Mouse (Mus musculus) CH12.LX (cell line): ENCODE measurements around the gene Tmpo.

Experiments
- CTCF ChIP-seq, 2 experiments: IDR thresholded peaks in 1 of 2; conservative IDR thresholded peaks in 1 of 2; 2 replicates each; pipeline ENCODE4 v1.5.1; 2011 to 2012; ENCODE audit warnings: low read depth in 2 of 2, low read length in 2 of 2, improper control_type of control experiment in 1 of 2, inconsistent platforms in 1 of 2, mild to moderate bottlenecking in 1 of 2, moderate library complexity in 1 of 2
- EP300 ChIP-seq: IDR thresholded peaks from 2 replicates; pipeline ENCODE4 v1.6.1; 2011; ENCODE audit warnings: low read length, improper control_type of control experiment
- MAX ChIP-seq: IDR thresholded peaks from 2 replicates; pipeline ENCODE4 v1.6.1; 2011; ENCODE audit warnings: low read length, improper control_type of control experiment
- PAX5 ChIP-seq: IDR thresholded peaks from 2 replicates; pipeline ENCODE4 v1.6.1; 2012; ENCODE audit warnings: low read length, inconsistent platforms, mixed read lengths
- POLR2A ChIP-seq: IDR thresholded peaks from 2 replicates; pipeline ENCODE4 v1.6.1; 2011; ENCODE audit warnings: low read depth, mild to moderate bottlenecking, improper control_type of control experiment, low read length
- POLR2AphosphoS2 ChIP-seq: IDR thresholded peaks from 2 replicates; pipeline ENCODE4 v1.6.1; 2011; ENCODE audit warnings: low read depth, low read length, improper control_type of control experiment
- ZC3H11A ChIP-seq: IDR thresholded peaks from 2 replicates; pipeline ENCODE4 v1.6.1; 2012; ENCODE audit warnings: low read depth, mild to moderate bottlenecking, inconsistent platforms, low read length, improper control_type of control experiment

GRCm38 (mm10) chr10:91139148-91139766 is 41.9 kb downstream of the Tmpo start:
- TF ChIP-seq EP300 (no peak), ZC3H11A (no peak), CTCF (conservative IDR thresholded peaks at IDR 0.05 in 1 of 2, IDR thresholded peaks at IDR 0.05 in 1 of 2; ENCODE audit: low read depth in 2 of 2, low read length in 2 of 2) (no peak), POLR2AphosphoS2 (no peak), MAX (no peak), PAX5 (no peak), POLR2A (no peak)
